Mouse (Mus musculus) testis, adult 2 months (tissue): ENCODE results near the gene Sirt3.

ENCODE experiments used
- CTCF ChIP-seq: fragments of 200-500 bp; IDR thresholded peaks from 2 replicates; pipeline ENCODE4 v1.5.1; 2012; ENCODE audit warnings: low read depth, mild to moderate bottlenecking, inconsistent platforms, low read length, moderate library complexity; ENCODE audit not compliant: control insufficient read depth, insufficient read depth, insufficient replicate concordance
- POLR2A ChIP-seq: fragments of 200-500 bp; IDR thresholded peaks from 2 replicates; pipeline ENCODE4 v1.6.1; 2012; ENCODE audit warnings: low read depth, mild to moderate bottlenecking, inconsistent platforms, low read length, moderate library complexity; ENCODE audit not compliant: control insufficient read depth

GRCm38 (mm10) chr7:140874224-140874623 is 7.9 kb downstream of the Sirt3 start:
- TF ChIP-seq POLR2A (no peak), CTCF (no peak)
